Mouse (Mus musculus): ENCODE measurements around the gene Kirrel3.

The Kirrel3 gene

DNA sequence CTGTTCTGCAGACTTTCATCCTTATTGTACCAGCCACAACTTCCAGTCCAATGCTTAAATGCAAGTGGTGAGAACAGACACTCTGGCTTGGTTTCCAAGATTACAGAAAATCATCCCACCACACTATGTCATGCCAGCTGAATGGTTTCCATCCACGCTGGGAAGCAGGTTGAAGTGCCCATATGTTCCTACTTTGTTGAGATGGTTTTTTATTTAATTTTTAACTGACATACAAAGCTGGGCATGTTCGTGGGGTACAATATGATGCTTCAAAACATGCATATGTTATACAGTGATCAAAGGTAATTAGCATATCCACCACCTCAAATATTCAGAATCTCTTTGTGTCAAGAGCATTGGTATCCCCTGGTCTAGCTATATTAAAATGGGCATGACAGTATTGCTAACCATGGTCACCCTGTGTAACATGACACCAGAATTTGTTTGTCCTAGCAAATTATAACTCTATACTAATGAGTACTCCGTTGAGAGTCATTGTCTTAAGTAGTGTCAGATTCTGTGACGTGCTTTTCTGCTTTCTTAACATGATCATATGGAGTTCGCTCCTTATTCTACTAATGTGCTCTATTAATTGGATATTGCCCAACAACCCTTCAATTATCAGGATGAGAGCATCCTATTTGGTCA is 472.6 kb downstream of the Kirrel3 start:
- no peak for DNase-seq

DNA sequence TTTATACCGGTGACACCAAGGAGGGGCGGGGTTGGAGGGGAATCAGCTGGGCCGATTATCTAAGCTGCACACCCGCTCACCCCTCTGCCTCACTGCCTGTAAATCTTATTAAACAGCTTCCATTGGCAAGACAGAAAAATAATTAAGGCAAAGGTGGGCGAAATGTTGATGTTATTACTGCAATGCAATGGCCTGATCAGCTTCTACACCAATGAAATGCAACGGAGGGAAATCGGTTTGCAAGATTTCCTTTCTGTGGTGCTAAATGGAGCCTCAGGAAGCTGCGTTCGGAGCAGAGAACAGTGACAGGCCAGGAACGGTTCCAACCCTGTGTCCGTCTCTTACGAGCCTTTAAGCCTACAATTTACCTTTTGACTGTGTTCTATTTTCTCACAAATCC is 475.0 kb downstream of the Kirrel3 start:
- DNase-seq, result no peak

DNA sequence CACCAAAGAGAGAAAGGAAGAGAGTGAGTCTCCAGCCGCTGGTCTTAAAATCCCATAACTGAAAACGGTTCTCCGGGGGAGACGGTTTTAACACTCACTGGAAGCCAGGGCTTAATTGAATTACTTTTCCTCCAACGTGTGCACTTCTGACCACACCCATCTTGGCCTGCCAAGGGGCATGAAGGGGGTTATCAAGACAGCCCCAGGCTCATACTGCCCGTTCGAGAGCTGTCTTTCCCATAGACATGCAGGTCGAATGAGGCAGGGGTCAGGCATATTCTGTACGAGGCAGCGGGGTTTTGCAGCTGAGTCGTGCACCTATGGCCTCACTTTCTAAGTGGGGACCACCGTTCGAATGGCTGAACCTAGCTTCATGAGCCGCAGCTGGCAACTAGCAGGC is 475.5 kb downstream of the Kirrel3 start:
- no peak for DNase-seq

DNA sequence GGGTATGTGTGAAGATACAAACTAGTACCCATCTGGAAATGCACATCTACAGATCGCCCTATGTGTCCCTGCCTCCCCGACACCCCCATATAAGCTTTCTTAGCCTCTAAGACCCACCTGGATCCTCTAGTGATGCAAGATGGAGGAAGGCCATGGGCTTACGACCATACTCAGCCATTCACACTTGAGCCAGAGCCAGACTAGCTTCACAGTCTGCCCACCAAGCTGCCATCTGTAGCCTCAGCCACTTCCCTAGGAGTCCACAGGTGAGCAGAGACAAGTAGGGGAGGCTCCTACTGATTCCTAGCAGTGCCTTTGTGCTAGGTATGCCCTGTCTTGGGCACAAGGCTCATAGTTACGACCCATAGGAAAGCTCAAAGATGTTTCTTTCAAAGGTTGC is 476.6 kb downstream of the Kirrel3 start:
- no peak for DNase-seq

DNA sequence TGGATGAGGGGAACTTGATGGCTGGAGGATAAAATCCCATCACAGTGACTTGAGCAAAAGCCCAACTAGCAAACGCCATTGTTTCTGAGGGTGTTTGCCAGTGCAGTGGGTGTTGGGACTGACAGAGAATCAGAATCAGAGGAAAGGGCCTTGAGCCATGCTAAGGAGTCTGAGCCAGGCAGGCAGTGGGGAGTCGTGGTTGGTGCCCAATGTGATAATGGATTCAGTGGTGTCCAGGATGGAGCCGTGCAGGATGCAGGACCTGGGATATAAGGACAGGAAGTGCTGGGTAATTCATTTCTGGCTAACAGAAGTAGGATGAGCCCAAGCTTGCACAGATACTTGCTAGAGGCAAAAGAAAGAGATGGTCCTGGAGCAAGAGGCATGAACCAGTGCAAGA is 477.9 kb downstream of the Kirrel3 start:
- no peak for DNase-seq

DNA sequence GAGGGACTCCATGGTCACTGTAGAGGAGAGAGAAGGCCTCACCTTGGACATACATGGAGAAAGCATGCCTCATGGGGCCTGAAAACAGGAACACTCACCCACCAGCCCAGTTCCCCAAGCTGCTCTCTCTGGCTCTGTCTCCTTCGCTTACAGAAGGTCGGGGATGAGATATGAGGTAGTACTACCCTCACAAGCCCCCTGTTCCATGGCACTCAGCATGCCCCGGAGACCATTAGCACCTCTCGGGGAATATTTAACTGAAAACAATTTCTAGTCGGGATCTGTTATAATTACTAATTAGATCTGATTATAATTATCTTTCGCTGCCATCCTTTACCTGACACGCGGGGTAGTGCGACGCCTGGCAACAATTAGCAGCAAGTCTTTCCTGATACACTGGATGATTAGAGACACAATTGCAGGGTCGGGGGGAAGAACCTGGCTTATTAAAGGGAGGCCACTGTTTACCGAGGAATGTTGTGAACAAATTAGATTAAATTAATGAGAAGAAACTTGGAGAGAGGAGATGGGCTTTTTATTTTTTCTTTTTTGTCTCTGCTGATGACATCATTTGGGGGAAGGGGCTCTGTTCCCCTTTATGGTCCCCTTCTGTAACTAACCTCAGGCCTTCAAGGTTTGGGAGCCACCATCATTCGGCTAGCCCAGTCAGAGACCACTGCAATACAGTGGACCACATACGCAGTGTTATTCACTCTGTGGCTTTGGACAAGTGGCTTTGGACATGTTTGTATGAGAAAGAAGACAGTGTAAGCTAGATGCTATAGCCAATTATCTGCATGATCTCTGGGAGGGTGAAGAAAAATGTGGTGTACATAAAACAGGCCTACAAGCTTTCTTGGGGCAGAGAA is 478.7 kb downstream of the Kirrel3 start:
- no peak for DNase-seq

DNA sequence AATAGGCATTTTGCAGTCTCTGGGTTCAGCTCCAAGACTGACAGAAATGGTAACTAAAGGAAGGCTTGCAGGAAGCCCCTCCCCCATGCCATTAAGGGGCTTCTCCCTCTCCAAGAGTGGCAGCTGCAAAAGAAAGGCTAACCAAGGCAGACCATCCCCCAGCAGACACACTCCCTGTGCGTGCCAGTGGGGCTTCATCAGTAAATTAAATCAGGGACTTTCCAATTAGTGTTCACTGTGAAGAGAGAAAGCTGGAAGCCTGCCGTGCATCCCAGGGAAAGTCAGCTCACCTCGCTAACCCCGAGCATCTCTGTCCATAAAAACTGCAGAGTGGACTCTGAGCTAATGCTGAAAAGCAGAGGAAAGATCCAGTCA is 479.3 kb downstream of the Kirrel3 start:
- DNase-seq, result no peak

DNA sequence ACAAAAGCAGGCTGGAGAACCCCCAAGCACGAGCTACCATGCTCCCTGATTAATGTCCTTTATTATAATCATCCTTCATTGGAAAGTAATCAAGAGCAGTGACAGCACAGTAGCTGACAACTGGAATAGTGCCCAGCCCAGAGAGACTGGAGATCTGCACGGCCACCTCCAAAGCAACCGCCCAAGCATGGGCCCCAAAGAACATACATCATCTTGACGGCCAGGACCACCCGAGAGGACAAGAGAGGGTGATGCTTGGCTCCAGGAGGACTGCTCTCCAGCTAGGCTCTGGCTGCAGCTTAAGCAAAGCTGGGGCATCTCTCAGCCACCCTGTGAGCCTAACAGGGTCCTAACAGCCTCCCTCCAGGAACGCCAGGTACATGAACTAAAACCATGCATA is 482.1 kb downstream of the Kirrel3 start:
- no peak for DNase-seq

DNA sequence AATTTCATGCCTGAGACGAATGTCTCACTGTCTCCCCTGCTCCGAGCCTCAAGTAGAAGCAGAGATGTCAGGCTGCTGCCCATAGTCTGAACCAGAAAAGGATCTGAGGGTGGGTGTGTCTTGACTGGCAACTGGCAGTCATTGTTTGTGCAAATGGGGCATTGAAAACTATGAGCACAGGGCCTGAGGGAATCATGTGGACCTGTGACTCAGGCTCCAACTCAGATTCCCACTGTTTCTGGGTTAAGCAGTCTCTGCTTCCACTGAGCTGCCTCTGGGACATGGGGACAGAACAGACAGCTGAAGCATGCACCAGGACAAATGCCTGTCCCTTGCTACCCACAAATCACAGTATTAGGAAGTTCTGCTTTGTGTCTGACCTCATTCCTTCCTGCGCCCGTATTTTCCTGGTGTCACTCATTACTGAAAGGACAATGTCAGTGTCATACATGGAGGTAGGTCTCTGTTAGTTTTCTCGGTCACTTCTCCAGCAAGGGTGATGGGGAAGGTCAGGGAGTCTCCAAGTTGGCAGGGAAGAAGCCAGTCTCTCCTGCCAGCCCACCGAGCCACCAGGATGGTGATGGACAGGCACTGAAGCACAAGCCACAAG is 484.3 kb downstream of the Kirrel3 start:
- DNase-seq, result no peak

DNA sequence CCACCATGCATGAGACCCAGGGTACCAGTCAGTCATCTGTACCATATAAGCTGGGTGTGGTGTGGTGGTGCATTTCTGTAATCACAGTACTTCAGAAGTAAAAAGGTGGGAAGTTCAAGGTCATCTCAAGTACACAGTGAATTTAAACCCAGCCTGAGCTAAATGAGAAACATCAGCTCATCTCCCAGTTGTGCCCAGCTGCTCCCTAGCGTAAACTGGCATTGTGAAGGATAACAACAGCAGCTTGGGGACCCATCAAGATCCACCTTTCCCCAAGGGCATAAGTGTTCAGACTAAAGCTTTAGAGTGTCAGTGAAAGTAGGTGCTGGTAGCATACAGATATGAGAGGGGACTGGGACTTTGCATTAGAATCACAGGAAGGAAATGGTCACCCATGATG is 488.6 kb downstream of the Kirrel3 start:
- DNase-seq, result no peak

DNA sequence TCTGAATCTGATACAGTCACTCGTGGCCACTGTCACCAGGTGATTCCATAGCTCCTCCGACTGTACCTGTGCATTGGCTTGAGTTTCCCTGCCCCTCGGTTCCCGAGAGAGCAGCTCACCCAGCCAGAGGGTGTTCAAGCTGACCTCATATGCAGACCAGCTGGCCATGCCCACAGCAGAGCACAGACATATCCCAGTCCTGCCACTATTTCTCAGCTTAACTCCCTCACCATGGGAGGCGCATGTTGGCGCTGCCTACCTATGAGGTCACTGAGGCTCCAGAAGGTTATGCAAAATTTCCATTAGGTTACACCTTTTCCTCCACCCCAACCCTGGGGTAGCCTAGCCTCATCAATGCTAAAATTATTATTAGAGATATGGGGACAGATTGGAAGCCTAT is 489.6 kb downstream of the Kirrel3 start:
- no peak for DNase-seq

DNA sequence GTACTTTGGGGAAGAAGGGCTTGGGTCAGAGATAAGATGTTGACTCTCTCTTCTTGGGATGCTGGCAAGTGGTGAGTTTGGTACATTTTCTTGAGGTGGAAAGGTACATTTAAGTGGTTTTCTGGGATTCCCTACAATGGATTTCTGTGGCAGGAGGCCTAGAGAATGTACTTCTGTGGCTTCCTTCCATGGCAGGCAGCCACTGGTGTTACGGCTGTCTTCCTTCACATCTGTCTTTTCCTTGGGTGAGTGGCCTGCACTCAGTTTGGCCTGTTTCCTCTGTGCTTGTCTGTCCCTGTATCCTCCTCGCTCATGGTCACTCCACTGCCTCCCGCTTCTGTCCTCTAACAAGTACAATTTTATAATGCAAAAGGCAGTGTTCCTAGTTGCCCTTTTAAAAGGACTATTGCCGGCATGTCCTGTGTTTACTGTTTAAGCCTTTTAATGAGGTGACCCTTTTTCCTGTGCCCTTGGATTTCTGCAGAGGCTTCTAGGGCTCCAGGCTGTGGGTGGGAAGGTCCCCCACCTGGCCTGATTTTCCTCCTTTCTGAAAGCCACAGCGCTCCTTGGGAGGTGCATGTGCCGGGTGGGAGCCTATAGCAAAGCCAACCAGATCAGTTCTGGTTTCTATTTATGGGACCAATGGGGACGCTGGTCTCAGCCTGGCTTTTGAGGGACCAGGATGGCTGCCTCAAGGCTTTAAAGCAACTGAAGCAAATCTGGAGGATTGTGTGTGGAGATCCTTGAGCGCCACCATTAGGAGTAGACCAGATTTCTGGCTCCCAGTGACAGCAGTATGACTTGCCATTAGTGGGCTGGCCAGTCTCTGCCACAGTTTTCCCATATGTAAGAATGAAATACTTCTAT is 491.1 kb downstream of the Kirrel3 start:
- DNase-seq, result no peak

DNA sequence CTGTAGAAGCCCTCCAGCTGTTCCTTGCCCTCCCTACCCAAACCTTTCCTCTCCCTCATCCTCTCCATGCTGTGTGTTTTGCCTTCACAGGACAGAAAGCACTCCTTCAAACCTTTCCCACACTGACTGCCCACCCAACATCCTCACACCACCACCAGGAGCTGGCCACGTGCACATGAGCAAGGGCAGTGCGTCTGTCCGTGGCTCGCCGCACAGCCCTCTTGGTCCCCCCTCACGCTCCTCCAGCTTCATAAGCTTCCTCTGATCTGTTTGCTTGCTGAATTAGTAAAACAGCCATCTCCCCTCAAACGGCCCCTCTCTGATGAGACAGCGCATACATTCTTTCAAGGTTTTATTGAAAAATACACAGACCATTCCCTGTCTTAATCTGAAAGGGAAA is 492.0 kb downstream of the Kirrel3 start:
- no peak for DNase-seq

DNA sequence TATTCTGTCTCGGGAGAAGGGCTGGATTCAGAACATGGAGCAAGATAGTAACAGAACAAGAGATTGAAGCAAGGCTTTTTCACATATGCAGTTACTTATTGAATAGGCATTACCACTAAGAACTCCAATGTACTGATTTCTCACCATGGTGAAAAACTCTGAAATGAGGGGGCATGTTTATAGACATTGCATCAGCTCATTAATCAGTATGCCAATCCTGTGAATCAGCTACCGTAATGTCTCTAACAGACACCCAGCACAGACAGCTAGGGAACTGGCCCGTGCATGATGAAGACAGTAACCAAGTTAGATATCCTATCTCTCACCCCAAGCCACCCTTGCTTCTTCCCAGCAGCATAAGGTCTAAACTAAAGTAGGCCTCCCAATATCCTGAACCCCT is 492.5 kb downstream of the Kirrel3 start:
- no peak for DNase-seq

DNA sequence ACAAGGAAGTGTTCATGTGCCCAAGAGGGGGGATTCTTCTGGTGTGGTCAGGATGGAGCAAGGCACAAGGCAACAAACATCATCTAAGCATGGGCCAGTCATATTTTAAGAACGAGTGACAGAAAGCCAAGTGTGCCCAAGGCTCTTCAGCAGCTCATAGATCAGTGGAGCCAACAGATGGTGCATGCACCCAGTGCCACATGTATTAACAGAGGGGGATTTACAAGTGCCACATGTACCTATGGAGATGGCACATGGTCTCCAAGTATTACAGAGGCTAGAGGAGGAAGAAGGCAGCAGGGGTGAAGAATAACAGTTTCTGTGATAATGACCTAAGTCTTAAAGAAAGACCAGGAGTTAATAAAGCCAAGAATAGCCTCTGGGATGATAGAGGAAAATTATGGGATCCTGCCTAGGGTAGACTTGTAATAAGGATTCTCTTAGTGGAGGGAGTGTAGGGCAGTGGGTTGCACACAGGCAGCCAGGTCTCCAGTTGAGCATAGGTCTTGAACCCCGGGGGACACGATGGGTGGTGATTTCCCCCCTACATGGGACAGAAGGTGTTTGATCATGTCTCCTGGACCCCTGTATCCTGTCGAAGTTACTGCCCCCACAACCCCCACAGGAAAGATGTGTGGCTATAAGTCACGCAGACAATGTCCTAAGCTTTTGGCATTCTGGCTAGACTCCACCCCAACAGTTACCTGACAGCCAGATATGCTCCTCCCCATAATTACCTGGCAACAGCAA is 495.0 kb downstream of the Kirrel3 start:
- DNase-seq, result no peak

DNA sequence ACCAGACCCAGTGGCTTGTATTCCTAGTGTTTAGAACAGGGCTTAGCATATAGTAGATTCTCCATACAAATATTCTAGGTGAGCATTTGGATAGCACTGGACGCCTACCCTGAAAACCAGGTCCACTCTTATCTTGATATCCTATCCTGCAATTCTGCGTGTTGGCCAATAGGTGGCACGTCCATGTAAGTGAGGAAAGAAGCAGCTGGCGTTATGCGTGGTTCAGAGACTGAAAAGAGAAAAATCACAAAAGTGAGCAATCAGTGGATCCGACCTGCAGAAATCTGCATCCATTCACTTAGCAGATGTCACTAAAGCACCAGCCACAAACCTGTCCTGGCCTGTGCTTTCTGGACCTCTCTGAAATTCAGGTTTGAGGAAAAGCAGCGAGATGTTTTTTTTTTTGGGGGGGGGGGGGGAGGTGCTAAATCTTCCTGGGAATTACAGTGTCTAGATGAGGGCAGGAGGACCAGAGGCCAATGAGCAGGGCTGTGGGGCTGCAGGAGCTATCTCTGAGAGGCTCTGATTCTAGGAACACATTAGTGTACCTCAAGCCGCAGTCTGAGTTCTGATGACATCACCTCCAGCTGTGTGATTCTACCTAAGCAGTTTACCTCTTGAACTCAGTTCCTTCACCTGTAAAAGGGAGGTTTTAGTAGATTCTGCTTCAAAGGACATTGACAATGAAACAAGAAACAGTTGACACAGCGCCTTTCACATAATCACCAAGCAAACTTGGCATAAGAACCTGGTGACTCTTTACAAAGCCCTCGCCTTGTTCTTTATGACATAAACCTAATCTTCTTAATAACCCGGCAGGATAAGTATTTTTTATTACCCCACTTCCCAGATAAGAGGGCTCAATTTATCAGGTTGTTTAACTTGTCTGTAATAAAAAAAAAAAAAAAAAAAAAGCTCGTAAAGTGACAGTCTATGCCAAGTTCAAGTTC is 498.1 kb downstream of the Kirrel3 start:
- DNase-seq, result peak; percentile 23

DNA sequence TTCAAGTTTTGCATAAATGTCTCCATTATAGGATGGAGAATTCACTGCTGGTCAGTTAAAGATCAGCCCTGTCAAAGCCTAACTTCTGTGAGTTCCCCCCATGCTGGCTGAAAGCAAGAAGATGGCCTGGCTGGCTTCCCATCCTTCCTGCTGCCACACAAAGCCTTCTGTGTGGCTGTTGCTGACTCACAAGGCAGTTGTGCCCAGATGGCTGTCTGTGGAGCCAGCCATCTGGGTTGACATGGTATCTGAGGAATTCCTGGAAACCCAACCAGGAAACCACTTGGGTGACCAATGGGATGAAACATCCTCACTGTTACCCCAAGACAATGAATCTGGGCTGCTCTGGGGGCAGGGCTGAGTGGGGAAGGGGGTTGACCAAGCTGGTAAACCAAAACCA is 500.5 kb downstream of the Kirrel3 start:
- no peak for DNase-seq

DNA sequence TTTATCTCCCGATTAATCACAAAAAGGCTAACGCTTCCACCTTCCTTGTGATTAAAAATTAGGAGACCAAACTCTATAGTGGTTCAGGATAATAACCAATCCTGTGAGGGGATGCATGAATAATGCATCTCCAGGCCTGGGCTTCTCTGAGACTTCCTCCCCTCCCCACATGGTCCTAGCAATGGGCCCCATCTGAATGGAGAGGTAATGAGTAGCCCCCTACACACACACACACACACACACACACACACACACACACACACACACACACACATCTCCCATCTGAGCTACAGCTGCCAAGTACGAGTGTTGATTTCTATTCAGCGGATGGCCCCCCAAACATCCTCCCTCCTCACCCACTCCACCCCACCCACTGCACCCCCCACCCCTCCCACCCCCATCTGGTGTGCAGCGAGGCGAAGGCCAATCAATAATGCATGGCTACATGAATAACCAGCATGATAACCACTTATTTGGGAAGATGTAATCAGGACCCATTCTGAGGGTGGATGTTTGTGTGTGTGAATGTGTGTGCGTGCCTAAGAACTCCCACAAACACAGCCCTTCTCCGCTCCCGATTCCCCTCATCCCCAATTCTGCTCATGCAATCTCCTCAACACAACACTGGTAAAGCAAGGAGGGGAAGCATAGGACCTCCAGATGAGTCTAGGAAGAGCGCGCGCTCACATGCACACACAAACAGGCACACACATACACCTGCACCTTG is 501.9 kb downstream of the Kirrel3 start:
- no peak for DNase-seq

DNA sequence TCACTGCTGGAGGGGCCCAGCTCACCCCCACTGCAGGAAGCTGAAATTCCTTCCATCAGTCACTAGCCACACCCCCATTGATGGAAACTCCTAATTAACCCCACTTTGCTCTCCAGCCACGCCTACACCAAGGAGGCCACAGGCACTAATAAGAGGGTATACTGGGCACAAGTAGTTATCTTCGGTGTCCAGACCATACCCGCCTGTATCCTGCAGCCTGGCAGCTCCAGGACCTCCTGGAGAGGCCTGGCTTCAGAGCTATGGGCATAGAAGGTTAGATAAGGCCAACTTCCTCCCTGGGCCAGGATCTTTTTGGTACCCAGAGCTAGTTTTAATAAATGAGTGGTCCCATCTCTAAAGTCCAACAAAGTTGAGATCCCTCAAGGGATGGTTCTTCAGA is 503.0 kb downstream of the Kirrel3 start:
- DNase-seq, result no peak

DNA sequence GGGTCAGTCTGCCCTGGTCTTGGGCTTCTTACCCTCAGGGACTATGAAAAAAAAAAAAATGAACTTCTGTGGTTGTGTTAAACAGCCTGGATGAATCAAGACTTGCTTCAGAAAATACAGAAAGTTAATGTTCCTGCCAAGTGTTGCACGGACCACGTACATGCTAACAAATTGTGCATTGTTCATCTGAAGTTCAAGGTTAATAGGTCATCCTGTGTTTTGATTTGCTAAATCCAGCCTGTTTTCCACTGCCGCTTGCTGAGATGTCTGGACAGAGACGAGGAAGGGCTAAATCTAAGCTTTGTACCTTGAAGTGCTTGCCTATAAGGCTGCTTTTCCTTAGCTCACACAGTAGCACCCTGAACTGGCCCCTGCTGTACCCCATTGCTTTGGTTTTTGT is 506.5 kb downstream of the Kirrel3 start:
- DNase-seq, result peak; percentile 35
